Mouse (Mus musculus): ENCODE results near the gene Lsm6. TPM values are rescaled to one million over a fixed set of nuclear protein-coding genes. Genes with fewer than 3 reads are reported as not detected.

Lsm6 gene
- 52.5 TPM for polyA plus RNA-seq (2014; fragmentation: Illumina TruSeq; extraction: RNeasy Lipid Tissue Mini Kit (QIAGEN cat#74804); ENCODE audit: low read depth, low replicate concordance)

DNA sequence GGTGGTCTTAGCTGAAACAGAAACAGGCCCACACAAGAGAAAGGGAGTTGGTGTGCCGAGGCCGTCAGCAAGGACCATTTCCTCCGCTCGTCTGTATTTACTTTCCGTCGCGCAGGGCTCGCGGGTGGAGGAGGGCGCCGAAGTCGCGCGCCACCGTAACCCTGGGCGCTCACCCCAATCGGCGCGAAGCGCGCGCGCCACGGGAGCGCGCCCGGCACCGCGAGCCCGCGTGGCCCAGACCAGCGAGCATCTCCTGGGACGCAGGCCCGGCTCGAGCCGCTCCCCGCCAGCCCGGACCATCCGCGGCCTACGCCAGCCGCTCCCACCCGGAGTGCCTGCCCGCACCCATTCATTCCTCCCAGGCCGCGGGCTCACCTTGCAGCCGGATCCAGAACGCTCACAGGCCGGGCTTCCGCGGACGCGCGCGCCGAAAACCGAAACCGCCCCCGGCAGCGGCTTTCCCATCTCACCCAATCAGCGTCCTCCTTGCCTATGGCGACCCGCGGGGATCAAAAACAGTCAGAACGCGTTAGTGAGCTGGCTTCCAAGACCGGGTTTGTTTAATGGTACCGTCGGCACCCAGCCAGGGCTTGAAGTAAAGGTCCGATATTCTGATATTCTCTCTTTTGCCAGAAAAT, at the start of gene Lsm6:
Gene Lsm6, minus strand, starts transcription at position 468 of the 638 bp plus-strand sequence.

Other genes with a start within 250 kb of the Lsm6 start
- 2.4 TPM for gene Zfp827, start 207.3 kb upstream of the Lsm6 start, polyA plus RNA-seq (2014; fragmentation: Illumina TruSeq; extraction: RNeasy Lipid Tissue Mini Kit (QIAGEN cat#74804); ENCODE audit: low read depth, low replicate concordance)